Mouse (Mus musculus) MEL (cell line): ENCODE results near the gene Tnip2.

Source experiments
- CTCF ChIP-seq, 3 experiments: IDR thresholded peaks in 2 of 3; conservative IDR thresholded peaks in 1 of 3; 2 replicates each; pipeline ENCODE4 v1.5.1; 2011 to 2012; ENCODE audit warnings: low read length in 3 of 3, low read depth in 2 of 3, mild to moderate bottlenecking in 2 of 3, improper control_type of control experiment in 1 of 3, inconsistent platforms in 1 of 3, mixed read lengths in 1 of 3, moderate library complexity in 1 of 3; ENCODE audit not compliant: control insufficient read depth in 1 of 3, insufficient read depth in 1 of 3, poor library complexity in 1 of 3, severe bottlenecking in 1 of 3
- POLR2AphosphoS5 ChIP-seq: IDR thresholded peaks from 2 replicates; pipeline ENCODE4 v1.6.1; 2012; ENCODE audit warnings: low read depth, borderline replicate concordance, mild to moderate bottlenecking, inconsistent platforms, low read length, moderate library complexity, mixed read lengths
- ZC3H11A ChIP-seq: IDR thresholded peaks from 2 replicates; pipeline ENCODE4 v1.6.1; 2012; ENCODE audit warnings: low read depth, mild to moderate bottlenecking, inconsistent platforms, low read length, improper control_type of control experiment

DNA sequence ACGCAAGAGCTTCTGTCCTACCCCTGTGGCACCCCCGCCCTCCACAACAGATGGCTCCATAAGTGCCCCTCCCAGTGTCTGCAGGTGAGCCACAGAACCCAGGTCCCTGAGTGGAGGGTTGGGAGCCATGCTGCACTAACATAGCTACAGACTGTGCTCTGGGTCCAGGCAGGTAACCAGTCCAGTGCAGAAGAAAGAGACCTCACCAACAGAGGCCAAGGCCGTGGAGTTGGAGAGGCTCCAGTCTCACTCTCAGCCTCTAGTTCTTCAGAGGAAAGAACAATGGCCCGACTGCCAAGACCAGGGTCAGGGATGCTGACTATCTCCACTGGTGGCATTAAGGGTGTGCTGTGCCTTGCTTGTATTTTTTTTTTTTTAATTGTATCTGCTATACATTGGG is 52.5 kb downstream of the Tnip2 start:
- TF ChIP-seq POLR2AphosphoS5: no peak
- no peak for TF ChIP-seq CTCF (IDR thresholded peaks at IDR 0.05 in 2 of 3, conservative IDR thresholded peaks at IDR 0.05 in 1 of 3; ENCODE audit: control insufficient read depth in 1 of 3, insufficient read depth in 1 of 3, low read depth in 2 of 3, low read length in 3 of 3, poor library complexity in 1 of 3, severe bottlenecking in 1 of 3)
- no peak for TF ChIP-seq ZC3H11A
